Mouse (Mus musculus) olfactory bulb, adult 2 months (tissue): Measurements from ENCODE around the gene Prkn. TPM values are rescaled to one million over a fixed set of nuclear protein-coding genes. Genes with fewer than 3 reads are reported as not detected.

Experiments used
- H3K27ac ChIP-seq: fragments of 200-500 bp; 2 replicates; pipeline ENCODE4 v1.5.1; 2012; ENCODE audit warnings: low read depth, low read length; ENCODE audit not compliant: insufficient read depth
- H3K4me1 ChIP-seq: fragments of 200-500 bp; 2 replicates; pipeline ENCODE4 v1.6.1; 2012; ENCODE audit warnings: low read length; ENCODE audit not compliant: control insufficient read depth, insufficient read depth
- H3K4me3 ChIP-seq: fragments of 200-500 bp; 2 replicates; pipeline ENCODE4 v1.5.1; 2012; ENCODE audit warnings: mild to moderate bottlenecking, low read depth, low read length, moderate library complexity; ENCODE audit not compliant: insufficient read depth
- CTCF ChIP-seq: fragments of 200-500 bp; IDR thresholded peaks from 2 replicates; pipeline ENCODE4 v1.5.1; 2012; ENCODE audit warnings: low read depth, mild to moderate bottlenecking, low read length, moderate library complexity; ENCODE audit not compliant: insufficient read depth
- POLR2A ChIP-seq: fragments of 200-500 bp; IDR thresholded peaks from 2 replicates; pipeline ENCODE4 v1.6.1; 2012; ENCODE audit warnings: mild to moderate bottlenecking, low read depth, low read length, moderate library complexity; ENCODE audit not compliant: insufficient read depth
- WGBS: fragments of 180-500 bp; shearing (Covaris S2); methylation state at CpG from one replicate; pipeline ENCODE4 v1.1.7; 2018; 5-methylcytosine and 5-hydroxymethylcytosine counted together
- polyA plus RNA-seq: library from polyadenylated mRNA; stranded (reverse); fragments of >200 nt; gene quantifications from 2 replicates; pipeline ENCODE4 v1.2.4, GENCODE M21; 2012; ENCODE audit warnings: low replicate concordance; ENCODE audit not compliant: missing spikeins, insufficient read depth, insufficient read length

Prkn gene
- polyA plus RNA-seq, 1 experiment = not detected

DNA sequence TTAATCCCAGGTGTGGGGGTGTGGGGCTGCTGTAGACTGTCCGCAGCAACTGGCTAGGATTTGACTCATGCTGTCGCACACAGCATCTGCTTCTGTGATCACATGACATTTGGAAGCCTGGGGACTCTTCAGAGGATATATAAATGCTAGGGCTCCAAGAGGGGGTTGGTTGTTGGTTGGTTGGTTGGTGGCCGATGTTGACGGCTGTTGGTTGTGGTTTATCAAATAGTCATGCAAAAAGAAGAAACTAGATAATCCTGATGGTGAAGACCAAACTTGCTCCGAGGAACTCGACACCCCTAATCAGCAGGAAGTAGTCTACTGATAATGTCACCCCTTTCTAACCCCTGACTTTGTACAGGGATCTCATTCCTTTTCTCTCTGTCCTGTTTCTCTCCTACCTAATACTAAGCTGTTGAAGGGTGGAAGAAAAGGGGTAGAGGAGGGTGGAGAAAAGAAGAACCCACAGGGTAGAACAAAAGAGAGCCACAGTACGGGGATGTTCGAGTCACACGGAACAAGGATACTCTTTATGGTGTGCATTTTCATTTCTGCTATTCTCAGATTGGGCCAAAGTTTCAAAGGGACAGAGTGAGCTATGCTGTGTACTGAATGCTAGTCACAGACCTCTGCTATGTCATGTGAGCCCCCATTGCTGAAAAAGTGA is 948.2 kb downstream of the Prkn start:
- Histone ChIP-seq H3K27ac (no peak overlapping the region), H3K4me1 (no peaks in the 10 kb centered on the region), H3K4me3 (no peak overlapping the region)
- 78% methylated on average over 9 of the region's 9 CpGs for WGBS
- TF ChIP-seq CTCF = no peak
- TF ChIP-seq POLR2A = no peak

DNA sequence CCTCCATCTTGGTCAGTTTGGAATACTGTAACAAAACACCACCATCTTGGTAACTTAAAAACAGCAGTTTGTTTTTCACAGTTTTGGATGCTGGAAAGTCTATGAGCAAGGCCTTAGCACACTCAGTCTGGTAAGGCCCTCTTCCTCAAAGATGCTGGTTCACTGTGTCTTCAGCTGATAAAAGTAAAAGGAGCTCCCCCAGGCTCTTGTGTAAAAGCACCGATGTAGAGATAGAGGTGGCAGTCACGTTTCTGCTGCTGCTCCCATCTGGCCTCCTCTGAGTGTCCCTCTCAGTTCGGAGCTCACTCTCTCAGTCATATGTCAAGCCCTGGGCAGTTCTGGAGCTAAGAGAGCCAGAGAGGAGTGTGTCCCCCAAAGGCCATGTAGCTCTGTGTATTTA is 955.8 kb downstream of the Prkn start:
- TF ChIP-seq POLR2A = no peak
- TF ChIP-seq CTCF = no peak
- 93% methylated on average over 3 of the region's 3 CpGs for WGBS

DNA sequence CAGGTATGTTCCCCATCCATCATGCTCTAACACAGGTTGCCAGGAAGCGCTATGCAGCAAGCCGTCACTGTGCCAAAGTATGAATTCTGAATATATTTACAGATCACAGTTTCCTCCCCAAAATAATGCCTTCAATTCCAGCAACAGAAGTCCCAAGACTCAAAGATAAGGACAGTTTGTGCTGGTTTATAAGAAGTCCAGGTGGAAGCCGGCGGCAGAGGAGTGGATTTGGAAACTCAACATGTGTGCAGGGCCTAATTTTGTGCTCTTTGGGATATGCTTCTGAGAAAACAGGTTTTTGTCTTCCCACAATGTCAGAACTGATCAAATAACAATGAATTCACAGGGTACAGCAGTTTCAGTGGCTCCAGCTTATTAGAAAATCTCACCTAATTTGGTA is 961.0 kb downstream of the Prkn start:
- Histone ChIP-seq H3K27ac (no peak overlapping the region), H3K4me1 (peaks cover 3% of the 10 kb centered on the region; the same call in 1 of the 2 replicates), H3K4me3 (no peak overlapping the region)
- TF ChIP-seq CTCF (no peak), POLR2A (no peak)
- WGBS = 97% methylated on average over 4 of the region's 4 CpGs

More for the DNA sequence above, 955.8 kb downstream of the Prkn start:
- Histone ChIP-seq H3K4me1 (no peaks in the 10 kb centered on the region), H3K4me3 (no peak overlapping the region), H3K27ac (no peak overlapping the region)

DNA sequence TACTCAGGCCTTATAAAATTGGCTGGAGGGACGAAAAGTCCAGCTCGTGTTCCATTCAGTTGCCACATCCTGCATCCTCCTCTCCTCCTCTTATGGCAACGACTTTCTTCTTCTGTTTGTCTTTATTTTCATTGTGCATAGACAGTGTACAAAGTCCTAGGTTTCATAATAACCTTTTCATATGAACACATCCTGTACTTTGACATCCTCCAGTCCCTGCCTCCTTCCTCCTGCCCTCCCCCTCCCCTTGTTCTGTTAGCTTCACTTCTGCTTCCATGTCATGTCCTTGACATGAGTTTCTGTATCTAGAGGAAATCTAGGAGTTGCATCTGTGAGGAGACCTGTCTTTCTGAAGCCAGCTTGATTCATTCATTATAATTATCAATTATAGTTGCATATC is 967.1 kb downstream of the Prkn start:
- H3K27ac ChIP-seq = no peak overlapping the region
- H3K4me3 ChIP-seq = no peak overlapping the region
- WGBS = 88% methylated on average over 3 of the region's 3 CpGs
- H3K4me1 ChIP-seq = peaks cover 5% of the 10 kb centered on the region; the same call in 1 of the 2 replicates
- TF ChIP-seq CTCF (no peak), POLR2A (no peak)

DNA sequence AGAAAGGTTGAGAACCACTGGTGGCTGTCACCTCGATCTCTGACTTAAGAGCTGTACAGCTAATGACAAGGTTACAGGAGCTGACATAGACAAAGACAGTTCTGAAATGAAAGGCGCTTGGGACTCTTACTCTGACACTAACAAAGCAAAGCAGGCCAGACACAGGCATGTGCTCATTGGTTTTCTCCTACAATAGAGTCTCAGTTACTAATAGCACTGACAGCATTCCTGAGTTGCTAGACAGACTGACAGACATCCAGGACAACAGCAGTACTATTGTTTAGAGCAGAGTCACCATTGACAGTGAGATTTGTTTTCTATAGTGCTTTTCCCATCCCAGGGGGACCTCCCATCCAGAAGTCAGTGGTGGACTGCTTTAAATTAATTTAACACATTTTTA is 977.7 kb downstream of the Prkn start:
- Histone ChIP-seq H3K4me3 (no peak overlapping the region), H3K4me1 (no peaks in the 10 kb centered on the region; the same call in 1 of the 2 replicates), H3K27ac (no peak overlapping the region)
- WGBS = 85% methylated on average over 2 of the region's 2 CpGs
- TF ChIP-seq POLR2A (no peak), CTCF (no peak)

DNA sequence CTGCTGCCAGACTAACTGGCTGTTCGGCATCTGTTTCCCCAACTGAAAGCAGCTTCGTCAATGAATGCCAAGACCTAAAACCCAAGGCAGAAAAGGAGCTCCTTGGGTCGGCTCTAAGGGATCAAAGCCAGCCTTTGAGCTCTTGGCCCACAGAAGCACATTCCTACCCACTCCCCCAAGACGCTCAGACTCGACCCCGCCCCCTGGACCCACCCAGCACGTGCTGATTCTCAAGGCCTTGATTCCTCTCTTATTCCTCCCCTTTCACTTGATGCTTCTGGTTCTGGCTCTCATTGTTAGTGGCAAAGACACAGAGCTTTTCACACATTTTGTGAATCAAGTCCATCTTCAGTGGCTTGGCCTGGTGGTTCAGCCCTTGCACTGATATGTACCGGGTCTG is 979.3 kb downstream of the Prkn start:
- 63% methylated on average over 8 of the region's 8 CpGs for WGBS
- H3K4me1 ChIP-seq = peaks cover 3% of the 10 kb centered on the region; the same call in 1 of the 2 replicates
- TF ChIP-seq CTCF (no peak), POLR2A (no peak)
- H3K4me3 ChIP-seq = no peak overlapping the region
- H3K27ac ChIP-seq = no peak overlapping the region

DNA sequence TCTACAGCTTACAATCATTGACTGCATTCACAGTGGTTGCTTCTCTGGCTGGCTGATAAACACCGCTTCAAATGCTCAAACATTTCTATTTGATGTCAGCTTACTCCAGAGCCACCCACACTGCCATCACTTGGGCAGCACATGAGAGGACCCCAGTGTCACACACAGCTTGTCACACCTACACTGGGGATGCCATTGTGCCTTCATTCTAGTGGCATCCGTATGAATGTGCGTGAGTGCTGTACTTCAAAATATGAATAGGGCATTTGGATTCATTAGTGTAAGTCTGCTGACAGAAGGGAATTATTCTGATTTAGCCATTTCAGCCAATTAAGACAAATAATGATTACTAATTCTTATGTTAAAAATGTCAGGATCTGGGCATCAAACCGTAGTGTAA is 980.6 kb downstream of the Prkn start:
- no peak overlapping the region for H3K27ac ChIP-seq
- 69% methylated on average over 4 of the region's 4 CpGs for WGBS
- TF ChIP-seq CTCF = no peak
- H3K4me3 ChIP-seq = no peak overlapping the region
- H3K4me1 ChIP-seq = peaks cover 3% of the 10 kb centered on the region; the same call in 1 of the 2 replicates

DNA sequence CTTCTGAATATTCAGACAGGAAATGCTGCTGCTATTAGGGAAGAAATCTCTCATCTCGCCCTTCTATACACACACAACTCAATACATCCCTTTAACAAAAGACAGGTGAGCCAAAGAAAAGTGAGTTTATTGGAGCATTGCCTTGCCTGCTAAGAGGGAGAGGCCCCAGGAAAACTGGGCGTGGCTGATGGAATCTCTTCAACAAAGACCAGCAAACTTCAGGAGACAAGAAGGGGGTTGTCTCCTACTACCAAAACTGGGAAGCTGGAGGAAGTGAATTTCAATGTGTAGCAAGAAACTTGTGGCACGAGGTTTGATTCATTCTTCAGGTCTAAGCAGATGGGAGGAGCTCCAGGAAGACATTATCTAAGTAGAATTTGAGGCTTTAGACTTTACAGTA is 989.3 kb downstream of the Prkn start:
- H3K4me3 ChIP-seq = no peak overlapping the region
- WGBS = 70% methylated on average over 3 of the region's 3 CpGs
- no peak for TF ChIP-seq CTCF
- no peak overlapping the region for H3K27ac ChIP-seq
- H3K4me1 ChIP-seq = no peaks in the 10 kb centered on the region

DNA sequence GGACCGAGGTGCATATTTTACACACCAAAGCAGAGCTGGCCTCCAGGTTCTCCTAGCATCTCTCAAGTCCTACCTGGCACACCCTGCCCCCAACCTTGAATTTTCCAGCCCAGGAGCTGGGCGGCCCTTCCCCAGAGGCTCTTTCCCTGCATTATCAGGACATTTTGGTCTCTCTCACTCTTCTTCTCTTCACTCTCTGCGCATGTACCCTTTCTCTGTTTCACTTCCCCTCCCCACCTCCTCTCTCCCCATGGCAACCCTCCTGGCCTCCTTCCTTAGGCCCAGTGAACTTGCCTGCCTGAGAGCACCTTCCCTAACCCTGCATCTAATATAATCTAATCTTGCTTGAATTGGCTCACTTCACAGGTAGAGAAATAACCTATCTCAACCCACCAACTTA is 996.9 kb downstream of the Prkn start:
- 94% methylated on average over 3 of the region's 3 CpGs for WGBS
- no peak for TF ChIP-seq POLR2A
- no peak for TF ChIP-seq CTCF

DNA sequence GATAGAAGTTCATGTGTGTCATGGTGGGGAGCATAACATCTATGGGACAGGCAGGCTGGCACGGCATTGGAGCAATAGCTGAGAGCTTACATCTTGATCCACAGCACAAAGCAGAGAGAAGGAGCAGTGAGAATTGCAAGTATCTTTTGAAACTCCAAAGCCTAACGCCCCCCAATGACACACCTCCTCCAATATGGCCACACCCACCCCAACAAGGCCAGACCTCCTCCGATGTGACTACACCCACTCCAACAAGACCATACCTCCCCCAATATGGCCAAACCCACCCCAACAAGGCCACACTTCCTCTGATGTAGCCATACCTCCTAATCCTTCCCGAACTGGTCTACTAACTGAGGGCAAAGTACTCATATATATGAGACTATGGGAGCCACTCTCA is 1004.3 kb downstream of the Prkn start:
- Histone ChIP-seq H3K4me3 (no peak overlapping the region), H3K4me1 (peaks cover 5% of the 10 kb centered on the region; the same call in 1 of the 2 replicates), H3K27ac (no peak overlapping the region)
- TF ChIP-seq POLR2A (no peak), CTCF (no peak)
- WGBS = 89% methylated on average over 4 of the region's 4 CpGs

More for the DNA sequence above, 996.9 kb downstream of the Prkn start:
- H3K4me3 ChIP-seq = no peak overlapping the region
- no peaks in the 10 kb centered on the region for H3K4me1 ChIP-seq
- no peak overlapping the region for H3K27ac ChIP-seq
